Mouse (Mus musculus): ENCODE measurements around the gene Tulp1.
A peak's percentile ranks its signal among the peaks of the same experiment; 100 is the strongest.
"Not testable (repeated sequence)": the region's sequence is repeated elsewhere in the genome, so short reads cannot be mapped to it uniquely, and the experiment has no call there.

DNA sequence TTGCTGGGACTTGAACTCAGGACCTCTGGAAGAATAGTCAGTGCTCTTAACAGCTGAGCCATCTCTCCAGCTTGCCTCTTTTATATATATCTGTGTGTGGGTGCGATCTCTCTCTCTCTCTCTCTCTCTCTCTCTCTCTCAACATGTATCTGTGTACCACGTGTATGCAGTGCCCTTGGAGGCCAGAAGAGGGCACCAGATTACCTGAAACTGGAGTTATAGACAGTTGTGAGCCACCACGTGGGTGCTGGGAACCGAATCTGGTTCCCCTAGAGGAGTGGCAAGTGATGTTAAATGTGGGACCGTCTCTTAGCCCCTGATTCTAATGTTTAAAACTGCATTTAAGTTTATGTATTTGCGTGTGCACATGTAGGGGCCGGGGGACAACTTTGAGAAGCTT lies 40.6 kb downstream of the Tulp1 start:
- peak; percentile 40 for TF ChIP-seq CTCF (IDR thresholded peaks at IDR 0.05; ENCODE audit: low read depth)
- TF ChIP-seq EP300 (optimal IDR thresholded peaks at IDR 0.05), result not testable (repeated sequence)
